Mouse (Mus musculus) E14TG2a.4 (cell line): ENCODE data around the gene Tmem132a.

Experiments
- CTCF ChIP-seq: conservative IDR thresholded peaks from 2 replicates; pipeline ENCODE4 v1.5.1; 2014; ENCODE audit warnings: low read length
- POU5F1 ChIP-seq: IDR thresholded peaks from 2 replicates; pipeline ENCODE4 v1.6.1; 2014; ENCODE audit warnings: low read length, borderline replicate concordance

DNA sequence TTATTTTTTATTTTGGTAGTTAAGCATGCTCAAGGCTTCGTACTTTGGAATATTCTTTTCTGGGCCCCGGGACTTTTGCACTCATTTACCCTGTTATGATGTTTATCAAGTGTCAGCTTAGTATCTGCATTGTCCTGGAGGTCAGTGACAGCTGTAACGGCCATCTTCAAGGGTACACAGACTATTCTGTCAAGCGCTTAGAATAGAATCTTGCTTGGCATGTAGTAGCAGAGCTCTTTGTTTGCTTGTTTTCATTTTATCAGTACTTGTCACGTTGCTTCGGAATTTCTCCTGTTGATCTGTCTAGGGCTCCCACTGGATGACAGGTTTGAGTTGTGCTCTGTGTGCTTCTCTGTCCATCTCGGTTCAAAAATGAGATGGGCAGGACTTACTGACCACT is 27.1 kb upstream of the Tmem132a start:
- no peak for TF ChIP-seq POU5F1
- no peak for TF ChIP-seq CTCF
